Mouse (Mus musculus): Measurements from ENCODE around the gene Vmn1r1. TPM values are rescaled to one million over a fixed set of nuclear protein-coding genes. Genes with fewer than 3 reads are reported as not detected.
A peak's percentile ranks its signal among the peaks of the same experiment; 100 is the strongest.
"Not testable (repeated sequence)": the region's sequence is repeated elsewhere in the genome, so short reads cannot be mapped to it uniquely, and the experiment has no call there.

Vmn1r1 gene
- not detected in 2 replicates for polyA plus RNA-seq (2015; fragmentation: Nextera tagmentation; extraction: Ambion mirVana)

- H3K4me2 ChIP-seq = no peak within 1 kb of the TSS
- H3K9ac ChIP-seq = no peak within 1 kb of the TSS
- no peak for ATAC-seq (ENCODE audit: insufficient read depth)
- WGBS (ENCODE audit: insufficient replicate concordance) = 72% methylated on average over 7 of the region's 7 CpGs
- H3K4me3 ChIP-seq (replicated peaks) = no peak within 1 kb of the TSS
- H3K4me1 ChIP-seq (replicated peaks) = no peaks in the 10 kb centered on the region
- no peak within 1 kb of the TSS for H3K27ac ChIP-seq (replicated peaks)
- H3K27me3 ChIP-seq = no peaks in the 10 kb centered on the region
- H3K9me3 ChIP-seq (replicated peaks) = no peaks in the 10 kb centered on the region
- H3K36me3 ChIP-seq (replicated peaks) = no peaks in the 10 kb centered on the region
These were observed at the start of gene Vmn1r1 for GRCm38 (mm10) chr1:182164386-182164785. Gene Vmn1r1 (minus strand): TSS chr1:182164486.

DNA sequence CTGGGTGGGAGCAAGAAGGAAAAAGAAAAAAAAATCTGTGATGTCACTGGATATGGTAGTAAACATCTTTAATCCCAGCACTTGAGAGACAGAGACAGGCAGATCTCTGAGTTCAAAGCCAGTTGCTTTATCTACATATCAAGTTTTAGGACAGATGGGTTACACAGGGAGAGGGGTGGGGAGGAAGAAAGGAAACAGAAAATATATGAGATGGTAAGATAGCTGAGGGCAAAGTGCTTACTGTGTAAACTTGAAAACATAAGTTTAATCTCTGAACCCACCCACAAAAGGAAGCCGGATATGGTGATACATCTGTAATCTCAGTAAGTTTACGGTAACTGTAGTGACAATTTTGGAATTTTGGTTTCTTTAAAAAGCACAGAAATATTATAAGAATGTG, 46.0 kb upstream of the Vmn1r1 start:
- H3K9me3 ChIP-seq (replicated peaks) = no peaks in the 10 kb centered on the region
- no peak overlapping the region for H3K4me3 ChIP-seq (replicated peaks)
- no peaks in the 10 kb centered on the region for H3K36me3 ChIP-seq (replicated peaks)
- no peak overlapping the region for H3K9ac ChIP-seq
- H3K4me2 ChIP-seq = no peak overlapping the region
- no peak overlapping the region for H3K27ac ChIP-seq (replicated peaks)
- no peaks in the 10 kb centered on the region for H3K4me1 ChIP-seq (replicated peaks)
- ATAC-seq (ENCODE audit: insufficient read depth) = no peak
- WGBS (ENCODE audit: insufficient replicate concordance) = 56% methylated on average over 2 of the region's 2 CpGs
- no peaks in the 10 kb centered on the region for H3K27me3 ChIP-seq

DNA sequence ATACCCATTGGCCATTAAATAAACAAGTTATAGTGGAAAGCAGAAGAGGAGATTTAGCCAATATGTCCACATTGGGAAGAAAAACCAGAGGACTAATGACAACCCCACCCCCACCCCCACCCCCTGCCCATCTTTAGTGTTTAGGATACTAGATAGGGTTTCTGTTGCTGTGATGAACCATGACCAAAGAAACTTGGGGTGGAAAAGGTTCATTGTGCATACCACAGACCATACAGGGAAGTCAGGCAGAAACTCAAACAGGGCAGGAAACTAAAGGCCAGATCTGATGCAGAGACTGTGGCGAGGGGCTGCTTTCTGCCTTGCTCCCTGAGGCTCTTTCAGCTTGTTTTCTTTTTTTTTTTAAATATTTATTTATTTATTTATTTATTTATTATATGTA, 28.3 kb upstream of the Vmn1r1 start:
- Histone ChIP-seq H3K4me2 (no peak overlapping the region), H3K9ac (no peak overlapping the region), H3K36me3 (replicated peaks) (no peaks in the 10 kb centered on the region), H3K4me1 (replicated peaks) (peaks cover 5% of the 10 kb centered on the region; the same call in 1 of the 2 replicates), H3K27ac (replicated peaks) (no peak overlapping the region), H3K4me3 (replicated peaks) (no peak overlapping the region), H3K27me3 (no peaks in the 10 kb centered on the region), H3K9me3 (replicated peaks) (no peaks in the 10 kb centered on the region)
- 32% methylated on average over 1 of the region's 1 CpGs for WGBS (ENCODE audit: insufficient replicate concordance)
- ATAC-seq (ENCODE audit: insufficient read depth) = no peak

DNA sequence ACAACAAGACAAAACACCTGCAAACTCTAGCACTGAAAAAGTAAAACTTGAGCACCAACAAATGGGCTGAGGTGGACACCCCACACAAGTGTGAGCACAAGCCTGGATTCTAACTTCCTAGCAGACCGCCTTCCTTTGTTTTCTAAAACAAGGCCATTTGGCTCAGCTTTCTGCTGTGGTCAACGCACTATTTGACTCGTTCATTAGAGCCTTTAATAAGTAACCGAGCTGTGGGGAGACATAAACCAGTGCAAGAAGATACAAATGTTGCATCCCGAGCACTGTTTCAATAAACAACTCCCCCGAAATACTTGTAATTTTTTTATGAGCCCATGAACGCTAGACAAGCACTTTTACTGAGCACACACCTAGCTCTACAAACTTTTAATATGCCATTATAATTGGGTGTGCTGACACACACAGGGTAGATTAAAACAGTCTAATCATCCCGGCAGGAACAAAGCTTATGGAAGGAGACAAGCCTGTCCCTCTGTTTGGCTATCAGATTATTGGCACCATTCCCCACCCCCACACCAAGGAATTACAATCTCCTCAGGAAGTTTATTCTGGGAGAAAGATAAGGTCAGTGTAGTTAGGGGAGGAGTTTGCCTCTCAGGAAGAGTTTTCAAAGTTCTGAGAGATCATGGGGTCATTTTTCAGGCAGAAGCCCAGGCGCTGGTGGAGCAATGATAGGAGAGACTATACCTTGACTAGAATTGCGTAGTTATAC, 27.7 kb upstream of the Vmn1r1 start:
- Histone ChIP-seq H3K9ac (no peak overlapping the region), H3K36me3 (replicated peaks) (no peaks in the 10 kb centered on the region), H3K4me2 (no peak overlapping the region), H3K4me3 (replicated peaks) (no peak overlapping the region), H3K4me1 (replicated peaks) (peaks cover 5% of the 10 kb centered on the region; the same call in 1 of the 2 replicates), H3K9me3 (replicated peaks) (no peaks in the 10 kb centered on the region), H3K27me3 (no peaks in the 10 kb centered on the region), H3K27ac (replicated peaks) (no peak overlapping the region)
- peak; percentile 34; the same call in 1 of the 2 replicates for ATAC-seq (ENCODE audit: insufficient read depth)
- 45% methylated on average over 10 of the region's 10 CpGs for WGBS (ENCODE audit: insufficient replicate concordance)

DNA sequence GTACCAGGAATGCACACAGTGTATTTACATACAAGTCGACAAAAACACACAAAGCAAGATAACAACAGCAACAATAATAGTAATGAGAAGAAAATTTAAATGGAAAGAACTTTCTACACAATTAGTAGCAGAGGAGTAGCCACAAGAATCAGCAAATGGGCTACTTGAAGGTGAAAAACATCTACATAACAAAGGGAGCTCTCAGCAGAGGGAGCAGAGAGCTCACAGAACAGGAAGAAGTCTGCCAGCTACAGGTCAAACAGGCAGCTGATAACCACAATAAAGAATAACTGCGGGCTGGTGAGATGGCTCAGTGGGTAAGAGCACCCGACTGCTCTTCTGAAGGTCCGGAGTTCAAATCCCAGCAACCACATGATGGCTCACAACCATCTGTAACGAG, 26.9 kb upstream of the Vmn1r1 start:
- no peak for ATAC-seq (ENCODE audit: insufficient read depth)
- Histone ChIP-seq H3K36me3 (replicated peaks) (no peaks in the 10 kb centered on the region), H3K27ac (replicated peaks) (no peak overlapping the region), H3K4me3 (replicated peaks) (no peak overlapping the region), H3K9ac (no peak overlapping the region), H3K9me3 (replicated peaks) (no peaks in the 10 kb centered on the region), H3K27me3 (no peaks in the 10 kb centered on the region), H3K4me2 (no peak overlapping the region), H3K4me1 (replicated peaks) (peaks cover 5% of the 10 kb centered on the region; the same call in 1 of the 2 replicates)
- WGBS (ENCODE audit: insufficient replicate concordance) = 49% methylated on average over 5 of the region's 5 CpGs

DNA sequence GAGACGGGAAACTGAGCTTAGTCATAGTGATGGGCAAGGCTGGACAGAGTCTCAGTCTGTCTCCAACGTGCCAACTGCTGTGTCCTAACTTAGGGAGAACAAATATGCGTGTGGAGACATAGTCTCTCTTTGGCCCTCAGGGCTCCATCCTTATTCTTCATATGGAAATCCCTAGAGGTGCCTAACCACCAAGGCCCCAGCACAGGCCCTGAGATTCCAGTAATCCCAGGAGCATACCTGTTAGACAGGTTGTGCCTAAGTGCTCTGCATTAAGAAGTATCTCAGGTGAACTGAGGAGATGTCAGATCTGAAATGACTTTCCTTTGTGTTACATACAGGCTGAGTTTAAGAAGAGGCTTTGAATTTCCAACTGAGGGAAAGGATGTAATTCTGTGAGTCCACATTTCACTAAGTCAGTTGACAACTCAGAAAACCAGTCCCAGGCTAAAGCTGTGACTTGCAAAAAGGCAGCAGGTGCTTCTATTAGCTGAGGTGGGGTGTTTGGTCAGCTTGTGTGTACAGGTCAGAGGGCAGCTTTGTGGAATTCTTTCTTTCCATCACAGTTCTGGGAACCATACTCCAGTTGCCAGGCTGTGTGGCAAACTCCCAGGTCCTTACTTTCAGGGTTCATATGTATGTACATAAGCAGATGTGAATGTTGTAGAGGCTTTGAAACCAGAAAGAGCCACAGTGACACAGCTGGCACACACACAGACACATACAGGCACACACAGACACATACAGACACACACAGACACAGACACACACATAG, 25.6 kb upstream of the Vmn1r1 start:
- H3K9me3 ChIP-seq (replicated peaks) = no peaks in the 10 kb centered on the region
- no peak overlapping the region for H3K27ac ChIP-seq (replicated peaks)
- peak; percentile 44; the same call in 1 of the 2 replicates for ATAC-seq (ENCODE audit: insufficient read depth)
- no peak overlapping the region for H3K4me2 ChIP-seq
- no peaks in the 10 kb centered on the region for H3K36me3 ChIP-seq (replicated peaks)
- no peaks in the 10 kb centered on the region for H3K27me3 ChIP-seq
- peaks cover 5% of the 10 kb centered on the region; the same call in 1 of the 2 replicates for H3K4me1 ChIP-seq (replicated peaks)
- H3K9ac ChIP-seq = no peak overlapping the region
- H3K4me3 ChIP-seq (replicated peaks) = no peak overlapping the region
- 49% methylated on average over 3 of the region's 3 CpGs for WGBS (ENCODE audit: insufficient replicate concordance)

DNA sequence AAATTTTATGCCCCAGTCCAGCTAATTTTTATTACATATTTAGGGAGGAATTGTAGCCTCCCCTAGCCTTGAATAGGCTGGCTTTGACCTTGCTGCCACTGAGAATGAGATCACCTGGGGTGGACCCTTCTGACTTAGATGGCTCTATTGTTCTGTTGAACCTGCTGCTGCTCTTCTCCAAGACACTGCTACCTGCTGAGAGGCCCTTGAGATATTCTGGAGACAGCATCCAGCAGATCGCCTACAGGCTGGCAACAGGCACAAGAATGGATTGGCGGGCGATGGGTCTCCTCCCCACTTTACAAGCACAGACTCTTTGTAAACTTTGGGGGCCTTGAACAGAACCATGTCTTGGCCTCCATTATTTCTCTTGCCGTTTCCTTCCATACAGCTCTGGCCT, 18.2 kb upstream of the Vmn1r1 start:
- H3K4me1 ChIP-seq (replicated peaks); H3K36me3 ChIP-seq (replicated peaks); H3K4me2 ChIP-seq; H3K9me3 ChIP-seq (replicated peaks); H3K9ac ChIP-seq; H3K27ac ChIP-seq (replicated peaks); ATAC-seq (ENCODE audit: insufficient read depth); H3K4me3 ChIP-seq (replicated peaks); H3K27me3 ChIP-seq: not testable (repeated sequence)
- 65% methylated on average over 4 of the region's 4 CpGs for WGBS (ENCODE audit: insufficient replicate concordance)

DNA sequence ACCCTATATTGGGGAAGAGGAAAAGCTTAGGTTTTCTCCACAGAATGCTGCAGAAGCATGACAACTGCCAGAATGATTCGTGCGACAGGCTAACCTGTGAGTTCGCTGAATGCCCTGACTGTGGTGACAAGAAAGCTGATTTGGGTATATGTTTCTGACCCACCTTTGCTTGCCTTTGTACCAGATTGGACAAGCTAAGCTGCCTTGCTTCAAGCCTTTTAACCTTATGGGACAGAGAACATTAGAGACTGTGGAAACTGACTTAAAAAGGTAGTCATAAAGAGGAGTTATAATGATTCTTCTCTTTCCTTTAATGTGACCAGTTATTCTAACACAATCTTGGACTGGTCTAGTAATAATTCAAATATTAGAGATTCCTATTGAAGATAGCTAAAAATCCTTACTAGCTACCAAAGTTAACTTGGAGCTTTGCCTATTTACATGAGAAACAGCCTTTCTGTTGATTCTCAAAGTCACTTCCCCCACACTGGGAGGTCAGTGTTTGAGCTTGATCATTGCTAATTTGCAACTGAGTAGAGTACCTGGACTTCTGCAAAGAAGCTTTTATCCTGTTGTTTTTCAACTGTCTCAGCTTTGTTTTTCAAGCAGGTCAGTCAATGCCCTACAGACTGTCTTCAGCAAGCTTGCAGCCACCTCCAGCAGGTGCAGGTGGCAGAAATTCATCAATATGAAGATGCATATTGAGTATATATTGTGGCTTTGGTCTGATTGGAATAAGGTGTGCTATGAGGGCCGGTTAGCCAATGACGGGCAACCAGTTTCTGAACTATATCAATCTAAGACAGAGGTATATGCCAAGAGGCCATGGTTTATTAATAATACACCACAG, 17.4 kb upstream of the Vmn1r1 start:
- H3K9me3 ChIP-seq (replicated peaks) = no peaks in the 10 kb centered on the region
- H3K4me2 ChIP-seq = no peak overlapping the region
- H3K27me3 ChIP-seq = no peaks in the 10 kb centered on the region
- H3K4me3 ChIP-seq (replicated peaks) = no peak overlapping the region
- ATAC-seq (ENCODE audit: insufficient read depth) = no peak
- no peaks in the 10 kb centered on the region for H3K36me3 ChIP-seq (replicated peaks)
- 63% methylated on average over 5 of the region's 5 CpGs for WGBS (ENCODE audit: insufficient replicate concordance)
- no peak overlapping the region for H3K27ac ChIP-seq (replicated peaks)
- no peaks in the 10 kb centered on the region for H3K4me1 ChIP-seq (replicated peaks)
- no peak overlapping the region for H3K9ac ChIP-seq

GRCm38 (mm10) chr1:182176985-182177384, 12.7 kb upstream of the Vmn1r1 start:
- not testable (repeated sequence) for H3K4me3 ChIP-seq (replicated peaks); ATAC-seq (ENCODE audit: insufficient read depth); H3K9ac ChIP-seq; H3K27me3 ChIP-seq; H3K36me3 ChIP-seq (replicated peaks); H3K9me3 ChIP-seq (replicated peaks); H3K27ac ChIP-seq (replicated peaks); H3K4me1 ChIP-seq (replicated peaks); H3K4me2 ChIP-seq
- 74% methylated on average over 19 of the region's 19 CpGs for WGBS (ENCODE audit: insufficient replicate concordance)

GRCm38 (mm10) chr1:182170206-182170605, 5.9 kb upstream of the Vmn1r1 start:
- H3K36me3 ChIP-seq (replicated peaks); ATAC-seq (ENCODE audit: insufficient read depth); H3K27me3 ChIP-seq; H3K4me2 ChIP-seq; H3K9ac ChIP-seq; H3K4me3 ChIP-seq (replicated peaks); H3K9me3 ChIP-seq (replicated peaks); H3K4me1 ChIP-seq (replicated peaks); H3K27ac ChIP-seq (replicated peaks): not testable (repeated sequence)
- 63% methylated on average over 6 of the region's 6 CpGs for WGBS (ENCODE audit: insufficient replicate concordance)

DNA sequence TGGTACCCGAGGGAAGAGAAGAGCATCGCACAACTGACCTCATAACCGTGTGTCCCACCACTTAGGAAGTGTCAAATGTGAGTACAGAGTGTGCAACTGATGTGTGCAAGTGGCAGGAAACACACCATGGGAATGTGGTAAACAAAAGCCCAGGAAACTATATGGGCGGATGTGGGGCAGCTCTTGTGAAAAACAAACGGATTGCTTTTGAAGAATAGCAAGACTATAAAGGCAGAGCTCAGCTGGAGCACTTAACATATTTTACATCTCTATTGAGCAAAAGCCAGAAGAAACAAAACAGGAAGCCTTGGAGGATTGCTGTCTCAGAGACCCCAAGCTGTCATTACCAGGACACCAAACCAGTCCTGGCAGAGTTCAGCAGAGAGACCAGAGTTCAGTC, 1.3 kb downstream of the Vmn1r1 start:
- H3K27me3 ChIP-seq = no peaks in the 10 kb centered on the region
- no peaks in the 10 kb centered on the region for H3K9me3 ChIP-seq (replicated peaks)
- no peaks in the 10 kb centered on the region for H3K4me1 ChIP-seq (replicated peaks)
- H3K4me2 ChIP-seq = no peak overlapping the region
- no peaks in the 10 kb centered on the region for H3K36me3 ChIP-seq (replicated peaks)
- no peak for ATAC-seq (ENCODE audit: insufficient read depth)
- no peak overlapping the region for H3K27ac ChIP-seq (replicated peaks)
- H3K9ac ChIP-seq = no peak overlapping the region
- WGBS (ENCODE audit: insufficient replicate concordance) = 15% methylated on average over 5 of the region's 5 CpGs
- no peak overlapping the region for H3K4me3 ChIP-seq (replicated peaks)

Measured in liver, embryonic 15.5 days (tissue).